In the genomic region with DNA sequence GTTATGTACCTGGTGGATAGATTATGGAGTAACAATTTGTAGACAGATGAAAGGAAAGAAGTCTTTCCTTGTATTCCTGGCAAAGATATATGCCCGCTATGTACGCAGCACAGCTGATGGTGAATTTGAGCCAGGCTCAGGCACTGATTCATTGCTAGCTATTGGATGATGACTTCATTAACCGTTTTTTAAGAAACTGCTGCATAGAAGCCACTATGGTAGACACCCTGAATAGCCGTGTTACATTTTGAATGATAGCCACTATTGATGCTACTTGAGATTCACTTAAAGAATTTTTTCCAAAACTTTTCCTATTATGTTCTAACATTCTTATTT, we compare ENCODE assay signal across 26 mouse cellular contexts.
DNase-seq lines count a peak whose midpoint lies in the region; ATAC-seq and TF ChIP-seq lines count a peak whose summit lies in the region.
"Had no signal": no experiment of that assay in that cellular context is flagged by ENCODE, and none has a peak within 500 bp of the region (broad histone marks: within the 10 kb centered on the region; RNA-seq: fewer than 3 reads in every experiment).

No protein-coding gene starts in this region.

- no peak for DNase-seq in hindbrain, embryonic 11.5 days (ENCODE audit: low spot score)
- no peak for DNase-seq in hindbrain, postnatal 0 days (ENCODE audit: low spot score)
- DNase-seq in heart, adult 11 months, result no peak
- DNase-seq in liver, postnatal 0 days, result no peak
- DNase-seq in lung, postnatal 10 days, result no peak
- DNase-seq: adrenal gland, postnatal 10 days; adrenal gland, postnatal 36 days; B cell, adult 2 months; cerebellum, adult 11 months; cerebellum, adult 2 months; cerebellum, adult 9-11 months; cerebellum, postnatal 25 days; gastrocnemius, postnatal 10 days; gastrocnemius, postnatal 36 days; heart, postnatal 36 days had no signal

- no peak for TF ChIP-seq CTCF in hindbrain, postnatal 0 days (IDR thresholded peaks at IDR 0.05; ENCODE audit: low read depth)
- TF ChIP-seq CTCF in liver, postnatal 0 days (IDR thresholded peaks at IDR 0.05; ENCODE audit: low read depth), result no peak

- no peak overlapping the region for H3K27ac ChIP-seq in hindbrain, embryonic 11.5 days (ENCODE audit: low read depth, low read length)
- H3K27ac ChIP-seq in hindbrain, postnatal 0 days, result no peak overlapping the region
- no peak overlapping the region for H3K27ac ChIP-seq in forebrain, embryonic 12.5 days
- no peak overlapping the region for H3K27ac ChIP-seq in forebrain, embryonic 15.5 days (replicated peaks)
- no peak overlapping the region for H3K27ac ChIP-seq in liver, postnatal 0 days (ENCODE audit: low read depth)
- H3K27ac ChIP-seq: embryonic facial prominence, embryonic 12.5 days; embryonic facial prominence, embryonic 15.5 days; hindbrain, embryonic 10.5 days; hindbrain, embryonic 14.5 days had no signal

- peak; percentile 38; the same call in 1 of the 2 replicates for ATAC-seq in hindbrain, embryonic 11.5 days (ENCODE audit: low FRiP score)
- ATAC-seq in hindbrain, postnatal 0 days, result no peak
- ATAC-seq in forebrain, embryonic 12.5 days (ENCODE audit: low FRiP score), result peak; percentile 57; the same call in 1 of the 2 replicates
- peak; percentile 83 for ATAC-seq in forebrain, embryonic 15.5 days (replicated peaks)
- no peak for ATAC-seq in liver, postnatal 0 days
- ATAC-seq: intestine, postnatal 0 days; Patski had no signal

- no peaks in the 10 kb centered on the region for H3K9me3 ChIP-seq in hindbrain, embryonic 11.5 days (ENCODE audit: control insufficient read depth, low read length)
- H3K9me3 ChIP-seq in hindbrain, postnatal 0 days (ENCODE audit: low read length), result no peaks in the 10 kb centered on the region
- no peaks in the 10 kb centered on the region for H3K9me3 ChIP-seq in forebrain, embryonic 12.5 days
- no peaks in the 10 kb centered on the region for H3K9me3 ChIP-seq in forebrain, embryonic 15.5 days
- no peaks in the 10 kb centered on the region for H3K9me3 ChIP-seq in liver, postnatal 0 days (ENCODE audit: low read length)
- H3K9me3 ChIP-seq: embryonic facial prominence, embryonic 12.5 days; embryonic facial prominence, embryonic 15.5 days; G1E; hindbrain, embryonic 10.5 days had no signal

- H3K4me1 ChIP-seq in hindbrain, embryonic 11.5 days (replicated peaks; ENCODE audit: control insufficient read depth, insufficient read depth, low read length), result no peaks in the 10 kb centered on the region
- no peaks in the 10 kb centered on the region for H3K4me1 ChIP-seq in hindbrain, postnatal 0 days (ENCODE audit: insufficient read depth, low read length)
- H3K4me1 ChIP-seq in forebrain, embryonic 12.5 days, result no peaks in the 10 kb centered on the region
- 0 out of 2 replicates have a peak, but pooled peaks cover 3% of the 10 kb centered on the region for H3K4me1 ChIP-seq in forebrain, embryonic 15.5 days
- no peaks in the 10 kb centered on the region for H3K4me1 ChIP-seq in liver, postnatal 0 days (ENCODE audit: insufficient read depth)
- H3K4me1 ChIP-seq: embryonic facial prominence, embryonic 12.5 days; embryonic facial prominence, embryonic 15.5 days; hindbrain, embryonic 10.5 days had no signal

- no peak overlapping the region for H3K4me2 ChIP-seq in hindbrain, embryonic 11.5 days (replicated peaks; ENCODE audit: low read depth, low read length)
- H3K4me2 ChIP-seq in hindbrain, postnatal 0 days (ENCODE audit: low read depth, low read length), result no peak overlapping the region
- H3K4me2 ChIP-seq in forebrain, embryonic 12.5 days, result no peak overlapping the region
- no peak overlapping the region for H3K4me2 ChIP-seq in forebrain, embryonic 15.5 days (replicated peaks)
- H3K4me2 ChIP-seq in liver, postnatal 0 days (ENCODE audit: low read depth, low read length), result no peak overlapping the region
- H3K4me2 ChIP-seq: embryonic facial prominence, embryonic 12.5 days; embryonic facial prominence, embryonic 15.5 days; heart, embryonic 11.5 days; hindbrain, embryonic 14.5 days had no signal

- no peaks in the 10 kb centered on the region for H3K27me3 ChIP-seq in hindbrain, embryonic 11.5 days (ENCODE audit: control insufficient read depth, insufficient read depth, low read length)
- no peaks in the 10 kb centered on the region for H3K27me3 ChIP-seq in hindbrain, postnatal 0 days (ENCODE audit: insufficient read depth, low read length)
- no peaks in the 10 kb centered on the region for H3K27me3 ChIP-seq in forebrain, embryonic 12.5 days
- H3K27me3 ChIP-seq in forebrain, embryonic 15.5 days, result no peaks in the 10 kb centered on the region
- H3K27me3 ChIP-seq in liver, postnatal 0 days (ENCODE audit: insufficient read depth, low read length), result no peaks in the 10 kb centered on the region
- H3K27me3 ChIP-seq: CH12.LX; embryonic facial prominence, embryonic 12.5 days; embryonic facial prominence, embryonic 15.5 days had no signal

- no peak overlapping the region for H3K9ac ChIP-seq in hindbrain, embryonic 11.5 days (ENCODE audit: low read depth, low read length)
- H3K9ac ChIP-seq in hindbrain, postnatal 0 days (replicated peaks; ENCODE audit: low read length), result no peak overlapping the region
- no peak overlapping the region for H3K9ac ChIP-seq in forebrain, embryonic 12.5 days
- no peak overlapping the region for H3K9ac ChIP-seq in forebrain, embryonic 15.5 days (replicated peaks)
- no peak overlapping the region for H3K9ac ChIP-seq in liver, postnatal 0 days (replicated peaks)
- H3K9ac ChIP-seq: embryonic facial prominence, embryonic 12.5 days; embryonic facial prominence, embryonic 15.5 days; hindbrain, embryonic 14.5 days had no signal

- TF ChIP-seq EP300 in liver, postnatal 0 days (IDR thresholded peaks at IDR 0.05; ENCODE audit: low read depth), result no peak

- H3K4me3 ChIP-seq in hindbrain, embryonic 11.5 days (ENCODE audit: low read depth, low read length), result no peak overlapping the region
- no peak overlapping the region for H3K4me3 ChIP-seq in hindbrain, postnatal 0 days (ENCODE audit: low read length)
- H3K4me3 ChIP-seq in forebrain, embryonic 12.5 days (replicated peaks), result no peak overlapping the region
- no peak overlapping the region for H3K4me3 ChIP-seq in forebrain, embryonic 15.5 days
- H3K4me3 ChIP-seq in liver, postnatal 0 days (ENCODE audit: low read depth, low read length), result no peak overlapping the region
- H3K4me3 ChIP-seq: embryonic facial prominence, embryonic 12.5 days; embryonic facial prominence, embryonic 15.5 days; hindbrain, embryonic 10.5 days had no signal

- 63% methylated on average over 4 of the region's 4 CpGs for WGBS in hindbrain, embryonic 11.5 days
- 64% methylated on average over 4 of the region's 4 CpGs for WGBS in hindbrain, postnatal 0 days
- 44% methylated on average over 4 of the region's 4 CpGs for WGBS in forebrain, embryonic 12.5 days
- 35% methylated on average over 4 of the region's 4 CpGs for WGBS in forebrain, embryonic 15.5 days
- 78% methylated on average over 4 of the region's 4 CpGs for WGBS in liver, postnatal 0 days (ENCODE audit: insufficient replicate concordance)

- no peaks in the 10 kb centered on the region for H3K36me3 ChIP-seq in hindbrain, embryonic 11.5 days (ENCODE audit: control insufficient read depth, insufficient read depth, low read length)
- no peaks in the 10 kb centered on the region for H3K36me3 ChIP-seq in hindbrain, postnatal 0 days (ENCODE audit: insufficient read depth, low read length)
- H3K36me3 ChIP-seq in forebrain, embryonic 12.5 days (replicated peaks), result no peaks in the 10 kb centered on the region
- H3K36me3 ChIP-seq in forebrain, embryonic 15.5 days, result no peaks in the 10 kb centered on the region
- no peaks in the 10 kb centered on the region for H3K36me3 ChIP-seq in liver, postnatal 0 days (replicated peaks; ENCODE audit: insufficient read depth, low read length)
- H3K36me3 ChIP-seq: embryonic facial prominence, embryonic 12.5 days; embryonic facial prominence, embryonic 15.5 days; G1E; hindbrain, embryonic 10.5 days had no signal

Comparison
In these comparisons a context has a peak if more than half of its experiments do, and no peak if none do; other contexts are left out.
1. ATAC-seq: peak in hindbrain, embryonic 11.5 days (single experiment), forebrain, embryonic 12.5 days (single experiment) and forebrain, embryonic 15.5 days (single experiment); none in hindbrain, postnatal 0 days (single experiment) and liver, postnatal 0 days (single experiment).